Mouse (Mus musculus): ENCODE data around the gene Tspan11.

Gene Tspan11

DNA sequence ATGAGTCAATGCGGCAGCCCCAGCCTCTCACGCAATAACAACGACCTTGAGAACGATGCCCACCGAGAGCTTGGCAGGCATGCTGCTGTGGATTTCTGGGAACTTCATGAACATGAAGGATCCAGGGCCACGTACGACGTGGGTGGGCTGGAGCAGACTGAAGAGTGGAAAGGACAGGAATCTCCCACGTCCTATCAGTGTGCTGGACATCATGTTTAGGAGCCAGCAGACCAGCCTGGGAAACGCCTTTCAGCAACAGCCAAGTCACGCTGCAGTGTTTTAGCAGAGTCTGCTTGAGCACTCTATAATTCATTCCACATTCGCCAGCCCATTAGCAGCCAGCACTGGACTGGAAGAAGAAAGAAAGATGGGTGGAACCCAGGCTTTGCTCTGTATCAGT, 10.4 kb upstream of the Tspan11 start:
- no peak for DNase-seq (ENCODE audit: low read depth, low spot score)

DNA sequence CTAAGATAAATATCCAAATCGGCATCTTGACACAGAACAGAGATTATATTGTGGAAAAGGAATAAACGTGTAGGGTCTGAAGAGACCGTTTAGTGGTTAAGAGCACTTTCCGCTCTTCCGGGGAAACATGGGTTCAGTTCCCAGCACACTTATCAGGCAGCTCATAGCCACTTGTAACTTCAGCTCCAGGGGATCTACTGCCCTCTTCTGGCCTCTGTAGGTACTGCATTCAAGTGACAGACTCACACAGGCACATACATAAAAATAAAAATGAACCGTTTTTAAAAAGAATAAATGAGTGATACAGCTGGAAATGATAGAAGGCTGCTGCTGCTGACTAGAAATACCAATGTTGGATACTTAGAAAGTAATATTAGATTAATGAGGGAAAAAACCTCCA, 7.9 kb upstream of the Tspan11 start:
- no peak for DNase-seq (ENCODE audit: low read depth, low spot score)

DNA sequence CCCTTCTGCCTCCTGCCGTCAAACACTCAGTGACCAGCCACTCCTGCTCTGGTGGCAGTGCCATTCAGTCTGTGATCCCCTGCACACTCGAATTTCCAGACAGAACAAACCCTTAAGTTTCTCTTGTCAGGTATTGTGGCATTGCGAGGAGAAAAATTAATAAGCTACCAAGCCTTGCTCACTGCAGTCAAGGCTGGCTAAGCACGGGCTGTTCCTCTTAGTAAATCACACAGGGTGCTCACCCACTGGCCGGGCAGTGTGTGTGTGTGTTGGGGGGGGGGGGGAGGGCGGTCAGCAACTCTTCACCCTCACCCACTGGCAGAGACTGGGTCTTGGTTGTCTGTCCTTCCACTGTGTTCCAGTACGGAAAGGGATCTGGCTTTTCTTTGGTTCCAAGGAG, 473 bp upstream of the Tspan11 start:
- DNase-seq (ENCODE audit: low read depth, low spot score): no peak

DNA sequence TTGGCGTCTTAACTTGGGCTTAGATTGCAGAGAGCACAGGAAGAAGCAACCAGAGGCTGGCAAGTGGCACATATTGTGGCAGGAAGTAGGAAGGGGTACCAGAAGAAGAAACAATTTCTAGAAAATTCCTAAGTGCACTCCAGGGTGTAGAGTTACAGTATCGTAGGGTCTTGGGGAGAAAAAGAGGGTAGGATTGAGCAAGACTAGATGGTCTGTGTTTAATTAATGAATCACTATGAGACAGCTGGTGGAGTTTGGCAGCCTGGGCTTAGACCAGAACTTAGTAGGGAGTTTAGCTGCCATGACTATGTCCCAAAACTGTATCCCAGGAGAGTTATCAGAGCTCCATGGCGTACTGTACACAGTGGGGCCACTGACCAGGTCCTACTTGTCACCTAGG, 1.2 kb downstream of the Tspan11 start:
- no peak for DNase-seq (ENCODE audit: low read depth, low spot score)

DNA sequence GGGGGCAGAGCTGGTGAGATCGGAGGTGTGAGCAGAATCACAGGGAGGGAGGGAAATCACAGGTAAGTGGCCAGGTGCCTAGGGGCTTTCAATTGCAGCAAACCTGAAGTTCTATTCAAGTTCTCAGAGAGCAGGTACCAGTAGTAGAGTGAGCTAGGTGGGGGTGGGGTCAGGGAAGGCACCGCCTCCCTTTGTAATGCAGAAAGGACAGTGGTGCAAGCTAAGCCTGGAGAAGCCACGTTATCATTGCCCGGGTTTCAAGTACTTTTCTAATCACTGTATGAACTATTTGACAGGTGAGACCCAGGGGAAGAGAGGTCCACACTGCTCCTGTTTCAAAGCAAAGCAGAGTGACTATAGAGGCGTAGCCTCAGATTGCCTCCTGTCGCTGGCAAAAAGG, 6.2 kb downstream of the Tspan11 start:
- no peak for DNase-seq (ENCODE audit: low read depth, low spot score)

DNA sequence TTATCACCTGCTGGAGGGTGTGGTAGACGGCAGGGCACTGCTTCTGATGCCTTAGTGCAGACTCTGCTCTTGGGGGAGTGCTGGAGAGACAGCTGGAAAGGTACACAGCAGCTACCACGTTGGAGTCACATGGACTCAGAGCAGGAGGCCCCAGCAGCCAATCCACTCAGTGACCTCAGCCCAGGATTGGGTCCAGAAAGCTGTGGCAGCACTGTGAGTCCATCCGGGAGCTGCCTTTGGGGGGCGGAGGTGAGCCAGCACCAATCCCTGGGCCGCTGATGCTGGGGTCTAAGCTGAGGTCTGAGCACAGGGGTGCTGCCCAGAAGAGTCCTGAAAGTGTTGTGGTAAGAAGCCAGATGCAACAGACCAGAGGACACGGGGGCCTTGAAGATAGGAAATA, 7.6 kb downstream of the Tspan11 start:
- DNase-seq (ENCODE audit: low read depth, low spot score): no peak

DNA sequence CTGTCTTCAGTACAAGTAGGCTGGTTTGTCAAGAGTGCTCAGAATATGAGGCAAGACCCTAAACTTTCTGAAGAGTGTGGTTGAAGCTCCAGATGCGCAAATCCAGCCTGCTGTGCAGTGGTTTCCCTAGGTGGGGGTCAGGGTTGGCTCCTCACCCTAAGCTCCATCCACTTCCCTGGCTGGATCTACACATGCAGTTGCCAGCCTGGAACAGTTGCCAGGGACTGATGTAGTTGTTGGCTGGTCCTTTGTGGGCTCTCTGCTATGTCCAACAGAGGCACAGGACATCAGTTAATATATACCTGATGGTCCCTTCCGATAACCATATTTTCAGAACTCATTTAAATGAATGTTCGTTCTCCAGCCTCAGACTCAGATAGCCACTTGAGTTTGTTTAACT, 9.0 kb downstream of the Tspan11 start:
- no peak for DNase-seq (ENCODE audit: low read depth, low spot score)

DNA sequence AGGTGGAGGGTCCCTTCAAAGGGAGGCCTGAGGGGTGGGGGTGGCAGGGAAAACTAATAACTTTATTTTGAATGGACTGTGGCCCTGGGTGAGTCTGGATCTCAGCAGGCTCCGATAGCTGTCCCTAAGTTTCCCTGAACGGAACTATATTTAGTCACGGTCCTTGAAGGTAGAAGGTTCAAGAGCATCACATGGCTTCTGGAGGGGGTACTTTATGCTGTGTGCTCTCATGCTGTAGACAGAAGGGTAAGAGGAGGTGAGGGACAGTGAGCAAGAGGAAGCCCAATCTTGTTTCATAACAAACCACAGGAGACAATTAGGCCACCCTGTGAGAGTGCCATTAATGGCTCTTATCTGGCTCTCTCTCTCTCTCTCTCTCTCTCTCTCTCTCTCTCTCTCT, 10.0 kb downstream of the Tspan11 start:
- no peak for DNase-seq (ENCODE audit: low read depth, low spot score)

DNA sequence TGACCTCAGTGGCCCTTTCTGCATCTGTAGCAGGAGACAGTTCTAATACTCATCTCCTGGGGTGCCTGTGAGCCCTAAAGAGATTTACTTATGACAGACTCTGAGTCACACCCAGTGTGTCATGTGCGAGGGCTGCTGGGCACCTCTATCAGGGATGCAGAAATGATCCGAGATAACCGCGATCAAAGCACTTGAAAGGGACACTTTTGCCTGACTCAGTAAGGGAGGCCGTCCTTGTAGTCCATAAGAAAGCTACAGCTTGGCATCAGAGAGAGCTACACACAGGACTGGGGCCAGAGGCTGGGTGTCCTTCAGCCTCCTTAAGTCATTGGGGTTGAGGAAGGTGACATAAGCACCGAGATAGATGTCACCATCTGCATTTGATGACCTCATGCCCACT, 12.7 kb downstream of the Tspan11 start:
- DNase-seq (ENCODE audit: low read depth, low spot score): no peak

DNA sequence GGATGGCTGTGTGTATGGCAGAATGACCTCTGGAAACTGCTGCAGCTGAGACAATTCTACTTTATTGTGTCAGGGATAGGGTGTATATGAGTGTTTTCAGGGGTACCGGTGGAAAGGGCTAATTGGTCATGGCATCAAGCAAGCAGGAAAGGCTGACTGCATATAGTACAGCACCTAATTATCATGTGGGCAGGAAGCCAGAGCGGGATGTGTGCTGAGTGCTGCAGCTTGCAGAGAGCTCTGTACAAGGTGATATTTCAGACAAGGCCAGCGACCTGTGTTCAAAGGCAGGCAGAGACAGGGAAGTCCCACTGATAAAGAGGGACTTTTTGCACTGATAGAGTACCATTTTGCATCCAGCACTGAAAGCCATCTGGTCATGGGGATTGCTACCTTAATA, 13.9 kb downstream of the Tspan11 start:
- no peak for DNase-seq (ENCODE audit: low read depth, low spot score)

DNA sequence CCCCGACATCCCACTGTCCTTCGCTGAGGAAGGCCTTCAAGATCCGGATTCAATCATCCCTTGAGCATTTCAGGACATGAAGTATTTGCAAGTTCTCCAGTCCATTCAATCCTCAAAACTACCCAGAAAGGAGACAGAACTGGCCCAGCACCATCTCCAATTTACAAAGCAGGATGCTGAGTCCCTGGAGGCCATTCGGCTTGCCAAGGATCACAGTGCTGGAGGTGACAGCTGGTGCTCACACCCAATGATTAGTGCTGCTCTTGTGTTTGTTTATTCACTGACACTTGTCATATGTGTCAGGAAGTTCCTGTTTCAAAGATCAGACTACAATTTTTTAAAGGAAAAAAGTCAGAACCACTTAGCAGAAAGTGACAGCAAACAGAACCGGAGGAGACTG, 14.3 kb downstream of the Tspan11 start:
- no peak for DNase-seq (ENCODE audit: low read depth, low spot score)

DNA sequence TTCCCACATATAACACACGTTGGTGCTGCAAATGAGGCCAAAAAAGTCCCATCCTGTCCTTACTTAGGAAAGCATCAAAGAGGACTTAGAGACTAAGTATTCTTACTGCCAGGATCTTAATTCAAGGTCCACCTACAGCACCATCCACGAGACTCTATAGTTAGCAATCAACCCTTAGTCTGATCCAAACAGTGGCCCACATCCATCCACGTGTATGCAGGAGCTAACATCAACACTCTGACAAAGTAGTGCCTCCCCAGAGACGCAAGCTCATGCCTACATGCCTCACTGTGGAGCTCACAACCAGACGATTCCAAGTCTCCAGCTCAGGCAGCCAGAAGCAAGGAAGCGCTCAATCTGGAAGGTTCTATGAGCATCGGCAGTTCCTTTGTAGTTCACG, 15.2 kb downstream of the Tspan11 start:
- no peak for DNase-seq (ENCODE audit: low read depth, low spot score)

DNA sequence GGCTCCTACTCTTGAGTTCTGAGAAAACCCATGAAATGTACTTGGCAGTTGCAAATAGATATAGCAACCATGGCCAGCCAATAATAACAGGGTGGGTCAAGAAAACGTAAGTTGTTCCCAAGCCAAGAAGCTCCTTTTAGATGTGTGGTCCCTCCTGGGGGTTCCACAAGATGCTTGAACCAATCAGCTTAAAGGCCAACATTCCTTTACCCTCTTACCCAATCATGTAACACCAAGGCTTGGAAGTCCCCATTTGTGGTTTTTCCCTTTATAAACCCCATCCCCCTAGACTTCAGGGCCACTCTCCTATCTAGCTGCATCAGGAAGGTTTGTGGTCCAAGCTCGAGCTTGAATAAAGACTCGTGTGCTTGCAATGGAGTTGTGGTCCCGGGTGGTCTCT, 23.2 kb downstream of the Tspan11 start:
- DNase-seq (ENCODE audit: low read depth, low spot score): no peak

DNA sequence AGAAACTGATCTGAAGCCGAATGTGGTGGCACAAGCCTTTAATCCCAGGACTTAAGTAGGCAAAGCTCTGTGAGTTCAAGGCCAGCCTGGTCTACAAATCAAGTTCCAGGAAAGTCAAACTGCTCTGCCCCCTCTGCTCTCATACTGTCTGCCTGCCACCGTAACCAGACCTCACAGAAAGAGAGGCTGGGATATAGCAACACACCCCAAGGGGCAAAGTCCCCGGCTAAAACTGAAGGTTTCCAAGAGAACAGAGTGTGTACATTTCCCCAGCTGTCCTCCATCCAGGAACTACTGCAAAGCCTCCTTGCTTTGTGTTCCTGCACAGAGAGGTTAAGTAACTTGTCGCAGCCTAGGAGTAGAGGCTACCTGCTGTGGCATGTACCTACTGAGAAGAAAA, 24.3 kb downstream of the Tspan11 start:
- no peak for DNase-seq (ENCODE audit: low read depth, low spot score)

DNA sequence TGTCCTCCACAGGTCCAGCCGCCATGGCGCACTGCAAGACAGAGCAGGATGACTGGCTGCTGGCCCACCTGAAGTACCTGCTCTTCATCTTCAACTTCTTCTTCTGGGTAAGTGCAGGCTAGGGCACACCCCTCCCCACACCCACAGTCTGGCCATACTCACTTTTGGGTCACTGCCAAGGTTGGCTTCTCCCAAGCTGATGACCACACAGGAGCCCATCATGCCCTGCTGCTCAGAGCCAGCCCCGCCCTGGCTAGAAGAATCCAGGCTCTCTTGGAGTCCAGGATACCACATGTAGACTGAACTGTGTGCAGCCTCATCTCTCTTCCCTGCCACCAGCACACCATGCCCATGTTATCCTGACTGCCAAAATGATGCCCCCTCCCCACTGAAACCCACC, 25.5 kb downstream of the Tspan11 start:
- DNase-seq (ENCODE audit: low read depth, low spot score): no peak

DNA sequence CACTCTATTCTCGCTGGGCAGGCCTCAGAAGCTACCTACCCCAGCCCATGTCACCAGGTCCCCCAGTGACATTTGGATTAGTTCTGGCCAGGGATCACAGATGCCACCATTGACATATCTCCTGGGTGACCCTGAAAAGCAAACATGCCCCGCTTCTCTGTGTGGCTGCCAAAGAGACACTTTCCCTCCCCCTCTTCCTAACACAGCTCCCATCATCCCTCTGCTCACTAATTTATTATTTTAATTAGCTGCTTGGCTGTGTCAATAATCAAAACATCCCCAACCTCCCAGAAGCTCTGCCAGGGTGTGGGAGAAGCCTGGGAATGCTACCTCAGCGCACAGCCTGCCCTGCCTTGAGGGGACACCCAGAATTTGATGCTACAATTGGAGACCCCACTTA, 29.6 kb downstream of the Tspan11 start:
- no peak for DNase-seq (ENCODE audit: low read depth, low spot score)

DNA sequence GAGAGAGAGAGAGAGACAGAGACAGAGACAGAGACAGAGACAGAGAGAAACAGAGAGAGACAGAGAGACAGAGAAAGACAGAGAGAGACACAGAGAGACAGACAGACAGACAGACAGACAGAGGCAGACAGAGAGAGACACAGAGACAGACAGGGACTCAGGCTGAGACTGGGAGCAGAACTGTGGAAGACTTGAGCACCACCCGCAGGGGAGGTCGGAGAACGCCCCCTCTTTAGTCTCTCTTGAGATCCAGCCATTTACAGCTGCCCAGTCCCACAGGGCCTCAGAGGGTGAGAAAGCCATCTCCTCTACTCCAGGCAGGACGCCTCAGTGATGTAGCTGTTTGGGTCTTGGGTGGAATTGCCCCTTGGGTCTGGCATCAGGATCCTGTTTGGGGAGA, 30.3 kb downstream of the Tspan11 start:
- no peak for DNase-seq (ENCODE audit: low read depth, low spot score)

DNA sequence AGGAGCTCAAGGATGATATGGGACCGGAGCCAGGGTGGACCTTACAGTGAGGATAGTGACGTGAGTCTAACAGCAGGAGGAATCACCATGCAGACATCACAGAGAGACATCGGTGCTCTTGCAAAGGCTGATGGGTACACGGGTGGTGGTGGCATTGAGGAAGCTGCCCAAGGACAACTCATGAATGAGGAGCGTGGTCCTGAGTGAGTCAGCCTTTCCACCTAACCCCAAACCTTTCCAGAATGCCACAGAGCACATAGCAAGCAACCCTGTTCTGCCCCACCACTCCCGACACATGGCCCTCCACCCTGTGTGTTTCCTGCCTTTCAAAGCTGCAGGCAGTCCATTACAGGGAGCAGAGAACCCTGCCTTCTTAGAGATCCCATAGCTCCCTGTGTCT, 32.1 kb downstream of the Tspan11 start:
- no peak for DNase-seq (ENCODE audit: low read depth, low spot score)

DNA sequence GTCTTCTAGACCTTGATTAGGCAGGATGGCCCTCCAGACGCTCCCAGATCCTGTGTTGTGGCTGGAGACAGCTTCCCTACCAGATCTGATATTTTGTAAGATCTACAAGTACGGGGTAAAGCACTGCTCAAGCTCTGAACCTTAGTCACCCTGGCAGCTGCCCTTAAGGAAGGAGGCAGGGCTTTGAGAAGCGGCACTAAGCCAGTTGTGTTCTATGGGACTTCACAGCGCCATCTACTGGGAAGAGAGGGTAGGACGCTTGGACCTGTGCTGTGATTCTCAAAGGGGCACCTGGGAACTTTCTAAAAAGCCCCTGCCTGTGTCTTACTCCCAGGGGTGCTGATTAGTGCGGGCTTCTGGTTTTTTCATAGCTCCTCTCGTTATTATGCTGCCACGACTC, 33.3 kb downstream of the Tspan11 start:
- DNase-seq (ENCODE audit: low read depth, low spot score): peak; percentile 71

DNA sequence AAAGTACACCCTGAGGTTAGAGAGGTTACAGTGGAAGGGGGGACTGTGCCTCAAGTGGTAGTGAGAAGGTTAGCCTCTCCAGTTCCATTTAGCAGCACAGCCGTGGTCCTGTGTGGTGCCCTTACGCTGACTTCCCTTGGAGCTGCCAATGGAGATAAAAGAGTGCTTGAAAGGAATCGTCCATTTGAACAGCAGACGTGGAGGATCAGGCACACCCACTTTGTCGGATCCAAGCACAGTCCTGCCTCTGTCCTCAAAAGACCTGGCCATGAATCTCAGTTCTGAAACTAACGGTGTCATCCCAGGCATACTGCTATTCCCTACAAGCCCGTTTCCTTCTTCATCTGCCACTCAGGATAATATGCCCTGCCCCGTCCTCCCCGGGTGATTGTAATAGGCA, 34.6 kb downstream of the Tspan11 start:
- no peak for DNase-seq (ENCODE audit: low read depth, low spot score)

DNA sequence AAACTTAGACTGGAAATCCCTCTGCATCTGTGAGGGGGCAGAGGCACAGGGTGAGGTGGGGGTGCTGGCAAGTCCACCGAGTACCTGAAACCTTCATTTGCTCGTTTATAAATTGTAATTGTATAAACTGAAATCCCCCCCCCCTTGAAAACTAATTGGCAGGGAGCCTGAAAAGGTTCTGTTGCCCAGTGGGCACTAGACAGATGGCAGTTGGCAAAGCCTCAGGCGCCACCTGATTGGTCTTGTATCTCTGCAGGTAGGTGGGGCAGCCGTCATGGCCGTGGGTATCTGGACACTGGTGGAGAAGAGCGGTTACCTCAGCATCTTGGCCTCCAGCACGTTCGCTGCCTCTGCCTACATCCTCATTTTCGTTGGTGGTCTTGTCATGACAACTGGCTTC, 35.9 kb downstream of the Tspan11 start:
- no peak for DNase-seq (ENCODE audit: low read depth, low spot score)

DNA sequence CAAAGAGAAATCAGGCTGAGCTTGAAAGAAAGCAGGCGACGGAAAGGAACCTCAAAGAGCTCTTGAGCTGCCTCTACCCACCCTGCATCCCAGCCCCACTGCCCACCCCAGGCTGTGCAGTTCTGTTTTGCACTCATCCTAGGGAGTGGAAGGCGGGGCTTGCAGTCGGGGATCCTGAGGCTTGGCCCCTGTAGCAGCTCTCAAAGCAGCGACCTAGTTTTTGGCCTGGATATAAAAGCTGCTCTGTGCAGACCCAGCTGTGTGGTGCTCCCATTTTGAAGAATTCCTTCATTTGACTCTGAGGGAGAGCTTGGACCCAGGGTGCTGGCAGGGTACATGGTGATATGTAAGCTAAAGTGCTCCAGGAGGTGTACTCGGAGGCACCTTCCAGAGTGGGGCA, 37.4 kb downstream of the Tspan11 start:
- DNase-seq (ENCODE audit: low read depth, low spot score): no peak

DNA sequence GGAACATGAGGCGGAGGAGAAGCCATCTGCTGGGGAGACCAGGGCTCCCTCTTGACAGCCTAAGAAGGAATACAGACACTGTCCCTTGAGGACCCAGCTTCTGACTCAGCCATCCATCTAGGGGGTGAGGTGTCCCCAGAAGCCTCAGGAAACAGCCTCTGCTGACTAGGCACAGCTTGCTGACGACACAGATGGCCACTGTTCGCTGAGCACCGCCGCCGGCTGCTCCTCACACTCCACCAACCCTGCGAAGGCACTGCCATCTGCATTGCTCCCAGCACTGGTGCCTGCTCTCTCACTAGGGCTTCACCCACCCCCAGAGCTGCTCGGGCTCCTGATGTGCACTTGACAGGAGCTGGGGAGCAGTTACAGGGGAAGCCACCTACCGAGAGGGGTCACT, 38.5 kb downstream of the Tspan11 start:
- DNase-seq (ENCODE audit: low read depth, low spot score): no peak

DNA sequence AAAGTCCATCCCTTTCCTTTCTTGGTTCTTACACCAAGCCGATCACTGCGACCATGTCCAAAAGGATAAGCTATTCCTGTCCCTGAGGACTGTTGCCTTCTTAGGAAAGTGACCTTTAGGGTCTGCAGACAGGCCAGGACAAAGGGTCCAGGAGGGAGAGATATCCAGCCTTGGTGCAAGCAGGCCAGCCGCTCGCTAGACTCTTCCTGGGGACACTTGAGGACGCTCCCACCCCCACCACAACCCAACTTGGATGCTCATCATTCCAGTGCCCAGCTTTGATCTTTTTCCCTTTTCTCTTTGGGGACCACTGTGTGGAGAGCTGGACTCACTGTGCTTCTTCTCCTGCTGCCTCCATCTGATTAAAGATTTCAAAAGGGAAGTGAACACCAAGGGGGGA, 41.3 kb downstream of the Tspan11 start:
- no peak for DNase-seq (ENCODE audit: low read depth, low spot score)

DNA sequence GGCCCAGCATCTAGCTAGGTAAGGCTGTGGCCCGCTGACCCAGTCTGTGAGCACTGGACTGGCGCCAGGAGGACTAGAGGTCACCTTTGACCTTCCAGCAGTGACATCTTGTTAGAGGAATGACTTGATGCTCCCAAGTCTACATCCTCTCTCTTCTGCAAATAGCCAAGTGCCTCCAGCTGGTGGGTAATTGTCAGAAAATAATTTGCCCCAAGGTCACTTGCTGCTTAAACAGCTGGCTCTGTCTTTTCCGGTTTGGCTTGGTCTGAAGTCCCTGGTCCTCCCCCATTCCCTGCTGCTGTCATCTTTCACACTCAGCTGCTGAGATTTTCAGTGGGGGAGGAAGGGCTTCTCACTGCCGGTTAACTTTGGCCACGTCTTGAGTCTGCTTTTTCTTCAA, 45.3 kb downstream of the Tspan11 start:
- DNase-seq (ENCODE audit: low read depth, low spot score): no peak
